Mouse (Mus musculus): Measurements from ENCODE around the gene Gnl1.
A peak's percentile ranks its signal among the peaks of the same experiment; 100 is the strongest.
"Not testable (repeated sequence)": the region's sequence is repeated elsewhere in the genome, so short reads cannot be mapped to it uniquely, and the experiment has no call there.

Gnl1 gene

GRCm38 (mm10) chr17:35979401-35980362 is at the start of gene Gnl1, which contains the start of gene Prr3:
Gnl1 (plus strand) TSS chr17:35979851.
Prr3 (minus strand) TSS chr17:35980236.
- DNase-seq (ENCODE audit: low spot score in 2 of 2) = peak; percentile 95

GRCm38 (mm10) chr17:35930627-35931026 is 49.0 kb upstream of the Gnl1 start:
- no peak for DNase-seq (ENCODE audit: low spot score in 2 of 2)

- DNase-seq (ENCODE audit: low spot score in 2 of 2) = no peak
These were observed 47.0 kb upstream of the Gnl1 start for GRCm38 (mm10) chr17:35932608-35933007.

GRCm38 (mm10) chr17:35935763-35936162 is 43.9 kb upstream of the Gnl1 start:
- DNase-seq (ENCODE audit: low spot score in 2 of 2) = not testable (repeated sequence)

GRCm38 (mm10) chr17:35937700-35938348 is 41.8 kb upstream of the Gnl1 start:
- DNase-seq (ENCODE audit: low spot score in 2 of 2) = peak; percentile 36 to 55

DNA sequence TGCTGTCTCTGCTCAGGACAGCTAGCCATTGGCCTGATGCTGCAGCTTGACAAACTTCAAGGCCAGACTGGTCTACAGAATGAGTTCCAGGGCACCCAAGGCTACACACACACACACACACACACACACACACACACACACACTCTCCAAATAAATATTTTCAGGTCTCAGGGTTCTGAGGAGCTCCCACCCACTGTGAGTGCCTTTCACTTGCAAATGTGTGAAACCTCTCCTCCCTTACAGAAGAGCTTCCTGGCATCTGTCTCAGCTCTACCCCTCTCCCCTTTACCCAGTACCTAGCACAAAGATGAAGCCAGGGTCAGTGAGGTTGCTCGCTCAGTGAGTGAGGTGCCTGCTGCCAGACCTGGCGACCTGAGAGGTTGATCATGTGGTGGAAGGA is 40.5 kb upstream of the Gnl1 start:
- DNase-seq (ENCODE audit: low spot score in 2 of 2) = no peak

GRCm38 (mm10) chr17:35939941-35940340 is 39.7 kb upstream of the Gnl1 start:
- DNase-seq (ENCODE audit: low spot score in 2 of 2) = no peak

DNA sequence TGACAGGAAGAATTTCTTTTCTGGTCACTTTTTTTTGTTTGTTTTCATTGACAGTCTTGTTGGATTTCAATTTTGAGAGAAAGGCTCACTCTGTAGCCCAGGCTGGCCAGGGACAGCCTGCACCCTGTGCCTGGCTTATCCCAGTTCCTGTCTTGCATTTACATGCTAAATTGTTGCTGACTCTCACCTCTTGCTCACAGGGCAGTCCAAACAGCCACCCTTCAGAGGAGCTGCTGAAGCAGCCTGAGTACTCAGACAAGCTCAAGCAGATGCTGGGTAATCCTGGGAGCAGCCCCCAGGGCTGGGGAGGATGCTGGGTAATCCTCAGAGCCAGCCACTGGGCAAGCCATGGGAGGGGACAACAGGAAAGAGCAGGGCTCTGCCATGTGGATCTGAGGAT is 28.7 kb upstream of the Gnl1 start:
- DNase-seq (ENCODE audit: low spot score in 2 of 2) = not testable (repeated sequence)

- DNase-seq (ENCODE audit: low spot score in 2 of 2) = not testable (repeated sequence)
These were observed 27.1 kb upstream of the Gnl1 start for GRCm38 (mm10) chr17:35952559-35952958.

GRCm38 (mm10) chr17:35954665-35955064 is 25.0 kb upstream of the Gnl1 start:
- DNase-seq (ENCODE audit: low spot score in 2 of 2) = no peak

GRCm38 (mm10) chr17:35958533-35959223 is 21.0 kb upstream of the Gnl1 start:
- no peak for DNase-seq (ENCODE audit: low spot score in 2 of 2)

DNA sequence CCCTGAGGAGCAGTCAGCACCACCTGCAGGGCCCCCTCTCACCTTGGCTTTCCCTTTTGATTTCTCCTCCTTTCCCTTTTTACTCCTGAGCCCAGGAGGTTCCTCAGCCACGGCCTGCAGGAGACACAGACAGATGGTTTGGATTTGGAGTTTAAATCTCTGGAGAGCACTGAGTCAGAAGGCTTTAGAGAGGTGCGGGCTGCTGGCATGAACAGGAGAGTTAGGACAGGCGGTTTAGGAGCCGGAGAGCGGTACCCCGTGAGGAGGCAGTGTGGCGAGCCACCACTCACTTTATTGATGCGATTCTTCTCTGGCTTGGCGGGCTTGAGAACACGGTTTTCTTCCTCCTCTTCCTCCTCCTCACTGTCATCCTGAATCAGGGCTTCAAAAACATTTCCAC is 16.4 kb upstream of the Gnl1 start:
- DNase-seq (ENCODE audit: low spot score in 2 of 2) = no peak

DNA sequence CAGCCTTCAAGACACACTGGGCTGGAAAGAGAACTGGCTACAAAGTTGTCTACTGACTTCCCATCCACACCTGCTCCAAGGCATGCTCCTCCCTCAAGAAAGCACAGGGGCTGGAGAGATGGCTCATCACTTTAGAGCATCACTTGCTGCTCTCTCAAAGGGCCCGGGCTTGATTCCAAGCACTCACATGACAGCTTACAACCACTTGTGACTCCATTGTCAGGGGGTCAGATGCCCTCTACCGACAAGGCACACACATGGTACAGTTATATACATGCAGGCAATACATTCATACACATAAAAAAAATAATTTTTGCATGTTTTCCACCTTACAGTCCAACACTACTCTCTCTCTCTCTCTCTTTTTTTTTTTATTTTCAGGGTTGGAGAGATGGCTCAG is 12.0 kb upstream of the Gnl1 start:
- no peak for DNase-seq (ENCODE audit: low spot score in 2 of 2)

DNA sequence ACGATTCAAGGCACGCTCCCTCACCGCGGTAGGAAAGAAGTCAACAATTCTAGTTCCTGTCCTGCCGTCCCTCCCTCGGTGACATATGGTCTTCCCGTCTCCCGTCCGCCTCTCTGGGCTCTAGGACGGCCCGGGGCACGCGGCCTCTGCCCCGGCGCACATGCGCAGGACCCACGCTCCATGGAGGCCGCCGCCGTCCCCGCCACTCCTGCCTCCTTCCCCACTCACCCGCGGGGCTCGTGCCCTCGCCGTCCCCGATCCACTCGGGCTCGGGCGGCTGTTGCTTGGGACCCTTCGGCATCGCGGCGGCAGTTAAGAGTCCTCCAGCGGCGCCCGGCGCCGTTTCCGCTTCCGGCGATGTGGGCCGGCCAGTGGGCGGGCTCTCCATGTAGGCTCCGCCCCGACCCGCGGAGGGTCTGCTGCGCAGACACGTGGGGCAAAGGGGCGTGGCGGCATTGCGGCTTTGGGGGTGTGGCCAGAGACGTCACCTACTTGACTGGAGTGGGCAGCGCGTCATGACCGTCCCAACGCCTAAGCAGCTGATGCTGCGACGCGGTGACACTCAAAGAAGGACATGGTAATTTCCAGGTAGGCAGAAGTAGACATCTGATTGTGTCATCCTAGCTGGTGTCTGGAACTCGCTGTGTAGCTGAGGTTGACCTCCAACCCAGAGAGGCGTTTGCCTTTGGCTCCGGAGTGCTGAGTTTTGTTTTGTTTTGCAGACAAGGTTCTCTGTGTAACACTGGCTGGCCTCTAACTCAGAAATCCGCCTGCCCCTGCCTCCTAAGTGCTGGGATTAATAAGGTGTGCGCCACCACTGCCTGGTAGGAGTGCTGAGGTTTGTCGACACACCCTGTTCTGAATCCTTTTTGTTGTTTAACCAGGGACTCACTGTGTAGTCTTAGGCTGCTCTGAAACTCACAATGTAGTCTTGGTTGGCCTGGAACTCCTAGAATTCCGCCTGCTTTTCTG is 9.9 kb upstream of the Gnl1 start, which contains the start of gene Abcf1:
Gene Abcf1, minus strand, starts transcription at position 344 of the 972 bp plus-strand sequence.
- peak; percentile 98 to 99 for DNase-seq (ENCODE audit: low spot score in 2 of 2)

DNA sequence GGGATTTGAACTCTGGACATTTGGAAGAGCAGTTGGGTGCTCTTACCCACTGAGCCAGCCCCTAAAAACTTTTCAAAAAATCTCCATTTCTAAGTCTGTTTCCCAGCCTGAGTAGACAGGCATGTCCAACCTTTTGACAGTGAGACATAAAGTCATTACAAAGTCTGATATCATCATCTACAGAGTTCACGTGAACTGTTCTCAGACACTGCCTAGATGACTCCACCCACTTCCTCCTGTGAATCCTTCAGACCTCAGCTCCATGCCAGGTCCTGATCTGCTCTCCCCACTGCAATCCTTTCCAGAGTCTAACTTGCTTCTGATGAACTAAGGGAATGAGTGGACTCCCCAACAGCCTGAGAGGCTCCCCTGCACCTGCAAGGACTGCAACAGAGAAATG is 7.5 kb upstream of the Gnl1 start:
- DNase-seq (ENCODE audit: low spot score in 2 of 2) = no peak

- peak; percentile 92 for DNase-seq (ENCODE audit: low spot score in 2 of 2)
These were observed 745 bp upstream of the Gnl1 start for GRCm38 (mm10) chr17:35978811-35979400.

DNA sequence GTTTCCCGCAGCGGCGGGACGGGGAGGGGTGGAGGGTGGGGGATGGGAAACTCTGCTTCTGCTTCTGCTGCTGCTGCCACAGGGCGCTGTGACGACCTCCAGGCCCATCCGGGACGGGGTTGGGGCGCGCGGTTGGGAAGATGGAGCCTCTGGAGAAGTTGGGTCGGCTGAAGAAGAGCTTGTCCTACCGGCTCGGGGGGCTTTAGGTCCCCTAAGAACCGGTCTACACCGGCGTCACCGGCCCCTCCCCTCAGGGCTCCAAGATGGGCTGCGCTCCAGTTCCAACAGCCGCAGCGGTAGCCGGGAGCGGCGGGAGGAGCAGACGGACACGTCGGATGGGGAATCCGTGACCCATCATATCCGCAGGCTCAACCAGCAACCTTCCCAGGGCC is 708 bp downstream of the Gnl1 start:
- DNase-seq (ENCODE audit: low spot score in 2 of 2) = peak; percentile 50 to 58

GRCm38 (mm10) chr17:35981776-35982175 is 2.1 kb downstream of the Gnl1 start:
- no peak for DNase-seq (ENCODE audit: low spot score in 2 of 2)

DNA sequence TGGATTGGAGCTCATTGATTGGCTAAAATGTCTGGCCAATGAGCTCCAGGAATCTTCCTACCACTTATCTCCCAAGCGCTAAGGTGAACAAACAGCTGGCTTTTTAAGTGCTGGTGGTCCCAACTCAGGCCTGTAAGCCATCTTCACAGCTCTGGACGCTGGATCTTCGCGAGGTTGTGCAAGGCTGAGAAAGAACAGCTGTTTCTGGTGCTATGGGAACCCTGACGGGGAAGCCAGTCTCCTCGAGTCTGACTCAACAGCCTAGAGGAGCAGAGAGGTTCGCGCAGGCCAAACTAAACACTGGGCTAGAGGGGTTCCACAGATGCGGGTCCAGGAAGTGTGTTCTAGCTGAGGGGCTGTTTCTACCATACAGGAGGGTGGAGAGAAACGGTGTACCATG is 12.1 kb downstream of the Gnl1 start:
- DNase-seq (ENCODE audit: low spot score in 2 of 2) = no peak

DNA sequence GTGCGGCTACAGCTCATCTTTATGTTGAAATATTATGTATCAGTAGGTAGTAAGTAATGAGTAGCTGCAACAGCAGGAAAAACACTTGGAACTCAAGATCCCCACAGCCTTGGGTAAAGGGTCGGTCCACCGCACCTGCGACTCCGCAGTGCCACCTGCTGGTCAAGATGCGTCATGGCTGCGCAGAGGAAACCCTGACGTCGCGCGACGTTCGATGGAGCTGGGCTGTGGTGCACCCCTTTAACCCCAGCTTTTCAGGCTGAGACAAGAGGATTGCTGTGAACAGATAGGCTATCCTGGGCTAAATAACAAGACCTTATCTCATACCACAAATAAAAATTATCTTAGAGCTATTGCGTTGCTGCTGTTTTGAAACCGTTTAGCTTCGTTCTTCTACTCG is 14.0 kb downstream of the Gnl1 start:
- DNase-seq (ENCODE audit: low spot score in 2 of 2) = peak; percentile 73 to 84

All from frontal cortex, postnatal 36 days (tissue).